Mouse (Mus musculus): ENCODE results near the gene Tat. TPM values are rescaled to one million over a fixed set of nuclear protein-coding genes. Genes with fewer than 3 reads are reported as not detected.
A peak's percentile ranks its signal among the peaks of the same experiment; 100 is the strongest.

Tat gene
- polyA plus RNA-seq, 1 experiment from 2014 or later: not detected

- Histone ChIP-seq H3K4me1 (ENCODE audit: control insufficient read depth, insufficient read depth, low read depth, low read length) (no peaks in the 10 kb centered on the region), H3K4me3 (ENCODE audit: low read length) (no peak overlapping the region), H3K27me3 (replicated peaks; ENCODE audit: control insufficient read depth, insufficient read depth, low read length) (peaks cover 5% of the 10 kb centered on the region; the same call in 1 of the 2 replicates), H3K36me3 (ENCODE audit: control insufficient read depth, insufficient read depth, low read length) (no peaks in the 10 kb centered on the region), H3K27ac (ENCODE audit: low read depth, low read length) (no peak overlapping the region), H3K9ac (ENCODE audit: low read depth, low read length) (no peak overlapping the region), H3K9me3 (ENCODE audit: control insufficient read depth, low read length) (peaks cover under 1% of the 10 kb centered on the region), H3K4me2 (ENCODE audit: low read length) (no peak overlapping the region)
- WGBS: 11% methylated on average over 9 of the region's 9 CpGs
- peak; percentile 48; the same call in 1 of the 2 replicates for ATAC-seq
Observed at GRCm38 (mm10) chr8:109970323-109970722, 19.9 kb upstream of the Tat start.

GRCm38 (mm10) chr8:109972901-109973300 lies 17.3 kb upstream of the Tat start:
- H3K9me3 ChIP-seq (ENCODE audit: control insufficient read depth, low read length): peaks cover 9% of the 10 kb centered on the region
- H3K27ac ChIP-seq (ENCODE audit: low read depth, low read length): no peak overlapping the region
- H3K27me3 ChIP-seq (replicated peaks; ENCODE audit: control insufficient read depth, insufficient read depth, low read length): peaks cover 4% of the 10 kb centered on the region; the same call in 1 of the 2 replicates
- H3K9ac ChIP-seq (ENCODE audit: low read depth, low read length): no peak overlapping the region
- 84% methylated on average over 4 of the region's 4 CpGs for WGBS
- no peaks in the 10 kb centered on the region for H3K36me3 ChIP-seq (ENCODE audit: control insufficient read depth, insufficient read depth, low read length)
- no peak overlapping the region for H3K4me2 ChIP-seq (ENCODE audit: low read length)
- ATAC-seq: no peak
- H3K4me3 ChIP-seq (ENCODE audit: low read length): no peak overlapping the region
- H3K4me1 ChIP-seq (ENCODE audit: control insufficient read depth, insufficient read depth, low read depth, low read length): no peaks in the 10 kb centered on the region

- H3K4me3 ChIP-seq (ENCODE audit: low read length): no peak overlapping the region
Observed at GRCm38 (mm10) chr8:109979339-109979738, 10.9 kb upstream of the Tat start.

GRCm38 (mm10) chr8:109982386-109983105 lies 7.7 kb upstream of the Tat start:
- ATAC-seq: no peak
- 62% methylated on average over 15 of the region's 15 CpGs for WGBS
- H3K9ac ChIP-seq (ENCODE audit: low read depth, low read length): no peak overlapping the region

More at GRCm38 (mm10) chr8:109979339-109979738, 10.9 kb upstream of the Tat start:
- no peak for ATAC-seq
- Histone ChIP-seq H3K27me3 (replicated peaks; ENCODE audit: control insufficient read depth, insufficient read depth, low read length) (no peaks in the 10 kb centered on the region), H3K9ac (ENCODE audit: low read depth, low read length) (no peak overlapping the region), H3K4me1 (ENCODE audit: control insufficient read depth, insufficient read depth, low read depth, low read length) (peaks cover 8% of the 10 kb centered on the region), H3K9me3 (ENCODE audit: control insufficient read depth, low read length) (peaks cover 9% of the 10 kb centered on the region), H3K4me2 (ENCODE audit: low read length) (no peak overlapping the region), H3K27ac (ENCODE audit: low read depth, low read length) (no peak overlapping the region), H3K36me3 (ENCODE audit: control insufficient read depth, insufficient read depth, low read length) (no peaks in the 10 kb centered on the region)
- 84% methylated on average over 6 of the region's 6 CpGs for WGBS

GRCm38 (mm10) chr8:109983944-109984343 lies 6.3 kb upstream of the Tat start:
- Histone ChIP-seq H3K27me3 (replicated peaks; ENCODE audit: control insufficient read depth, insufficient read depth, low read length) (no peaks in the 10 kb centered on the region), H3K4me1 (ENCODE audit: control insufficient read depth, insufficient read depth, low read depth, low read length) (peaks cover 11% of the 10 kb centered on the region), H3K27ac (ENCODE audit: low read depth, low read length) (peak overlapping the region; percentile 44), H3K9ac (ENCODE audit: low read depth, low read length) (no peak overlapping the region), H3K36me3 (ENCODE audit: control insufficient read depth, insufficient read depth, low read length) (no peaks in the 10 kb centered on the region), H3K4me2 (ENCODE audit: low read length) (no peak overlapping the region; the same call in 1 of the 2 replicates), H3K9me3 (ENCODE audit: control insufficient read depth, low read length) (no peaks in the 10 kb centered on the region), H3K4me3 (ENCODE audit: low read length) (no peak overlapping the region)
- 17% methylated on average over 5 of the region's 5 CpGs for WGBS
- ATAC-seq: peak; percentile 56; the same call in 1 of the 2 replicates

More at GRCm38 (mm10) chr8:109982386-109983105, 7.7 kb upstream of the Tat start:
- no peaks in the 10 kb centered on the region for H3K9me3 ChIP-seq (ENCODE audit: control insufficient read depth, low read length)
- H3K36me3 ChIP-seq (ENCODE audit: control insufficient read depth, insufficient read depth, low read length): no peaks in the 10 kb centered on the region
- no peaks in the 10 kb centered on the region for H3K27me3 ChIP-seq (replicated peaks; ENCODE audit: control insufficient read depth, insufficient read depth, low read length)
- peaks cover 11% of the 10 kb centered on the region for H3K4me1 ChIP-seq (ENCODE audit: control insufficient read depth, insufficient read depth, low read depth, low read length)
- H3K4me2 ChIP-seq (ENCODE audit: low read length): no peak overlapping the region
- H3K4me3 ChIP-seq (ENCODE audit: low read length): no peak overlapping the region
- no peak overlapping the region for H3K27ac ChIP-seq (ENCODE audit: low read depth, low read length)

- no peaks in the 10 kb centered on the region for H3K27me3 ChIP-seq (replicated peaks; ENCODE audit: control insufficient read depth, insufficient read depth, low read length)
- 64% methylated on average over 7 of the region's 7 CpGs for WGBS
- no peak overlapping the region for H3K9ac ChIP-seq (ENCODE audit: low read depth, low read length)
- no peaks in the 10 kb centered on the region for H3K9me3 ChIP-seq (ENCODE audit: control insufficient read depth, low read length)
- no peak overlapping the region for H3K4me2 ChIP-seq (ENCODE audit: low read length)
- H3K27ac ChIP-seq (ENCODE audit: low read depth, low read length): no peak overlapping the region
- no peak overlapping the region for H3K4me3 ChIP-seq (ENCODE audit: low read length)
- no peak for ATAC-seq
- no peaks in the 10 kb centered on the region for H3K36me3 ChIP-seq (ENCODE audit: control insufficient read depth, insufficient read depth, low read length)
- peaks cover 11% of the 10 kb centered on the region for H3K4me1 ChIP-seq (ENCODE audit: control insufficient read depth, insufficient read depth, low read depth, low read length)
Observed at GRCm38 (mm10) chr8:109986384-109986783, 3.9 kb upstream of the Tat start.

- H3K36me3 ChIP-seq (ENCODE audit: control insufficient read depth, insufficient read depth, low read length): no peaks in the 10 kb centered on the region
- no peak overlapping the region for H3K4me2 ChIP-seq (ENCODE audit: low read length)
- H3K9me3 ChIP-seq (ENCODE audit: control insufficient read depth, low read length): no peaks in the 10 kb centered on the region
- H3K27ac ChIP-seq (ENCODE audit: low read depth, low read length): no peak overlapping the region
- WGBS: 78% methylated on average over 7 of the region's 7 CpGs
- peaks cover 11% of the 10 kb centered on the region for H3K4me1 ChIP-seq (ENCODE audit: control insufficient read depth, insufficient read depth, low read depth, low read length)
- no peaks in the 10 kb centered on the region for H3K27me3 ChIP-seq (replicated peaks; ENCODE audit: control insufficient read depth, insufficient read depth, low read length)
- no peak overlapping the region for H3K4me3 ChIP-seq (ENCODE audit: low read length)
- ATAC-seq: no peak
- no peak overlapping the region for H3K9ac ChIP-seq (ENCODE audit: low read depth, low read length)
Observed at GRCm38 (mm10) chr8:109987776-109988175, 2.5 kb upstream of the Tat start.

- H3K27ac ChIP-seq (ENCODE audit: low read depth, low read length): no peak overlapping the region
- peaks cover 4% of the 10 kb centered on the region for H3K4me1 ChIP-seq (ENCODE audit: control insufficient read depth, insufficient read depth, low read depth, low read length)
- H3K36me3 ChIP-seq (ENCODE audit: control insufficient read depth, insufficient read depth, low read length): no peaks in the 10 kb centered on the region
- H3K4me3 ChIP-seq (ENCODE audit: low read length): no peak overlapping the region
- WGBS: 93% methylated on average over 8 of the region's 8 CpGs
- H3K4me2 ChIP-seq (ENCODE audit: low read length): no peak overlapping the region
- no peaks in the 10 kb centered on the region for H3K27me3 ChIP-seq (replicated peaks; ENCODE audit: control insufficient read depth, insufficient read depth, low read length)
- no peak overlapping the region for H3K9ac ChIP-seq (ENCODE audit: low read depth, low read length)
- no peak for ATAC-seq
- no peaks in the 10 kb centered on the region for H3K9me3 ChIP-seq (ENCODE audit: control insufficient read depth, low read length)
Observed at GRCm38 (mm10) chr8:109989151-109989550, 1.1 kb upstream of the Tat start.

- Histone ChIP-seq H3K4me3 (ENCODE audit: low read length) (no peak overlapping the region), H3K9me3 (ENCODE audit: control insufficient read depth, low read length) (no peaks in the 10 kb centered on the region), H3K4me1 (ENCODE audit: control insufficient read depth, insufficient read depth, low read depth, low read length) (no peaks in the 10 kb centered on the region), H3K27ac (ENCODE audit: low read depth, low read length) (no peak overlapping the region), H3K27me3 (replicated peaks; ENCODE audit: control insufficient read depth, insufficient read depth, low read length) (no peaks in the 10 kb centered on the region), H3K9ac (ENCODE audit: low read depth, low read length) (no peak overlapping the region), H3K36me3 (ENCODE audit: control insufficient read depth, insufficient read depth, low read length) (no peaks in the 10 kb centered on the region), H3K4me2 (ENCODE audit: low read length) (no peak overlapping the region)
- WGBS: 74% methylated on average over 5 of the region's 5 CpGs
- ATAC-seq: no peak
Observed at GRCm38 (mm10) chr8:109992166-109992565, 1.9 kb downstream of the Tat start.

Measured in hindbrain, embryonic 16.5 days (tissue).